Mouse (Mus musculus): Measurements from ENCODE around the gene Mecom.

Gene Mecom

GRCm38 (mm10) chr3:30353878-30354727, 193.7 kb downstream of the Mecom start:
- DNase-seq (ENCODE audit: low read depth) = no peak

- no peak for DNase-seq (ENCODE audit: low read depth)
Measured at GRCm38 (mm10) chr3:30349279-30349678, 198.5 kb downstream of the Mecom start.

- DNase-seq (ENCODE audit: low read depth) = no peak
Measured at GRCm38 (mm10) chr3:30344151-30344550, 203.7 kb downstream of the Mecom start.

- DNase-seq (ENCODE audit: low read depth) = no peak
Measured at GRCm38 (mm10) chr3:30332337-30332736, 215.5 kb downstream of the Mecom start.

- no peak for DNase-seq (ENCODE audit: low read depth)
Measured at GRCm38 (mm10) chr3:30330476-30330875, 217.3 kb downstream of the Mecom start.

- DNase-seq (ENCODE audit: low read depth) = no peak
Measured at GRCm38 (mm10) chr3:30330021-30330420, 217.8 kb downstream of the Mecom start.

GRCm38 (mm10) chr3:30314955-30315354, 232.9 kb downstream of the Mecom start:
- no peak for DNase-seq (ENCODE audit: low read depth)

GRCm38 (mm10) chr3:30308081-30308480, 239.7 kb downstream of the Mecom start:
- DNase-seq (ENCODE audit: low read depth) = peak; percentile 66

GRCm38 (mm10) chr3:30307601-30308000, 240.2 kb downstream of the Mecom start:
- DNase-seq (ENCODE audit: low read depth) = no peak

- DNase-seq (ENCODE audit: low read depth) = no peak
Measured at GRCm38 (mm10) chr3:30306080-30306479, 241.7 kb downstream of the Mecom start.

- no peak for DNase-seq (ENCODE audit: low read depth)
Measured at GRCm38 (mm10) chr3:30299460-30299859, 248.3 kb downstream of the Mecom start.

- DNase-seq (ENCODE audit: low read depth) = no peak
Measured at GRCm38 (mm10) chr3:30294433-30294832, 253.4 kb downstream of the Mecom start.

GRCm38 (mm10) chr3:30286529-30286928, 261.3 kb downstream of the Mecom start:
- DNase-seq (ENCODE audit: low read depth) = no peak

GRCm38 (mm10) chr3:30284094-30284493, 263.7 kb downstream of the Mecom start:
- no peak for DNase-seq (ENCODE audit: low read depth)

- no peak for DNase-seq (ENCODE audit: low read depth)
Measured at GRCm38 (mm10) chr3:30283562-30283961, 264.2 kb downstream of the Mecom start.

GRCm38 (mm10) chr3:30277569-30277968, 270.2 kb downstream of the Mecom start:
- no peak for DNase-seq (ENCODE audit: low read depth)

GRCm38 (mm10) chr3:30276099-30276498, 271.7 kb downstream of the Mecom start:
- no peak for DNase-seq (ENCODE audit: low read depth)

GRCm38 (mm10) chr3:30269253-30269652, 278.6 kb downstream of the Mecom start:
- DNase-seq (ENCODE audit: low read depth) = no peak

GRCm38 (mm10) chr3:30260945-30261344, 286.9 kb downstream of the Mecom start:
- peak; percentile 76 for DNase-seq (ENCODE audit: low read depth)

GRCm38 (mm10) chr3:30258421-30258820, 289.4 kb downstream of the Mecom start:
- DNase-seq (ENCODE audit: low read depth) = no peak

- no peak for DNase-seq (ENCODE audit: low read depth)
Measured at GRCm38 (mm10) chr3:30257776-30258175, 290.0 kb downstream of the Mecom start.

- DNase-seq (ENCODE audit: low read depth) = no peak
Measured at GRCm38 (mm10) chr3:30256896-30257295, 290.9 kb downstream of the Mecom start.

GRCm38 (mm10) chr3:30255828-30256227, 292.0 kb downstream of the Mecom start:
- no peak for DNase-seq (ENCODE audit: low read depth)

GRCm38 (mm10) chr3:30254451-30254850, 293.4 kb downstream of the Mecom start:
- no peak for DNase-seq (ENCODE audit: low read depth)

Measured in NIH3T3 (cell line).